Mouse (Mus musculus) forebrain, embryonic 11.5 days (tissue): ENCODE measurements around the gene Rgs12. TPM values are rescaled to one million over a fixed set of nuclear protein-coding genes. Genes with fewer than 3 reads are reported as not detected.

Experiments
- ATAC-seq: fragments of 200-750 bp; cut with Nextera tagmentation; replicated peaks from 2 replicates; pipeline ENCODE4 v1.8.0; 2017; ENCODE audit warnings: moderate TSS enrichment; ENCODE audit not compliant: low FRiP score
- DNase-seq: peaks from one replicate; pipeline ENCODE4 v3.0.0-alpha.2; 2017; ENCODE audit warnings: low spot score
- H3K27ac ChIP-seq: fragments of 300-500 bp; sonication (generic); 2 replicates; pipeline ENCODE4 v1.5.1; 2014; ENCODE audit warnings: low read depth, low read length
- H3K27me3 ChIP-seq: fragments of 300-500 bp; sonication (generic); 2 replicates; pipeline ENCODE4 v1.6.1; 2014; ENCODE audit warnings: mild to moderate bottlenecking, low read length, mixed read lengths; ENCODE audit not compliant: control insufficient read depth, insufficient read depth
- H3K36me3 ChIP-seq: fragments of 300-500 bp; sonication (generic); 2 replicates; pipeline ENCODE4 v1.6.1; 2014; ENCODE audit warnings: mild to moderate bottlenecking, low read length, moderate library complexity, mixed read lengths; ENCODE audit not compliant: control insufficient read depth, insufficient read depth
- H3K4me1 ChIP-seq: fragments of 300-500 bp; sonication (generic); replicated peaks from 2 replicates; pipeline ENCODE4 v1.6.1; 2014; ENCODE audit warnings: low read length, mixed read lengths; ENCODE audit not compliant: control insufficient read depth, insufficient read depth
- H3K4me2 ChIP-seq: fragments of 300-500 bp; sonication (generic); 2 replicates; pipeline ENCODE4 v1.6.1; 2014; ENCODE audit warnings: low read depth, mild to moderate bottlenecking, low read length, moderate library complexity, mixed read lengths; ENCODE audit not compliant: severe bottlenecking
- H3K4me3 ChIP-seq: fragments of 300-500 bp; sonication (generic); 2 replicates; pipeline ENCODE4 v1.5.1; 2014; ENCODE audit warnings: low read depth, low read length
- H3K9ac ChIP-seq: fragments of 300-500 bp; sonication (generic); 2 replicates; pipeline ENCODE4 v1.6.1; 2014; ENCODE audit warnings: low read length
- H3K9me3 ChIP-seq: fragments of 300-500 bp; sonication (generic); 2 replicates; pipeline ENCODE4 v1.6.1; 2016; ENCODE audit warnings: low read length, mixed read lengths; ENCODE audit not compliant: control insufficient read depth
- WGBS: fragments of 180-500 bp; shearing (Covaris S2); extraction: QIAGEN DNeasy Blood & Tissue Kit; methylation state at CpG from one replicate; pipeline ENCODE4 v1.1.7; 2014; 5-methylcytosine and 5-hydroxymethylcytosine counted together
- polyA plus RNA-seq: library from polyadenylated mRNA; unstranded; fragments of >200 nt; fragmentation: Nextera tagmentation; extraction: Ambion mirVana; gene quantifications from 2 replicates; pipeline ENCODE4 v1.2.1, GENCODE M21; 2014

The Rgs12 gene
- polyA plus RNA-seq, 1 experiment from 2014 or later = 55.9 TPM

- 2% methylated on average over 68 of the region's 74 CpGs for WGBS
- no peak within 1 kb of the TSS for H3K27ac ChIP-seq
Observed at GRCm38 (mm10) chr5:35056604-35057432, 107.6 kb downstream of the Rgs12 start, which contains the start of gene Dok7. Dok7 (plus strand) TSS chr5:35056766.

GRCm38 (mm10) chr5:35057582-35057981 is 108.3 kb downstream of the Rgs12 start:
- WGBS = 20% methylated on average over 4 of the region's 4 CpGs
- ATAC-seq (no peak), DNase-seq (no peak)
- H3K9ac ChIP-seq = no peak overlapping the region
- H3K4me1 ChIP-seq = no peaks in the 10 kb centered on the region
- peak overlapping the region; percentile 92 for H3K4me2 ChIP-seq
- no peak overlapping the region for H3K4me3 ChIP-seq
- H3K27ac ChIP-seq = no peak overlapping the region
- no peaks in the 10 kb centered on the region for H3K9me3 ChIP-seq
- H3K27me3 ChIP-seq = peaks cover 20% of the 10 kb centered on the region
- H3K36me3 ChIP-seq = no peaks in the 10 kb centered on the region

More at GRCm38 (mm10) chr5:35056604-35057432, 107.6 kb downstream of the Rgs12 start, which contains the start of gene Dok7:
- Histone ChIP-seq H3K9me3 (no peaks in the 10 kb centered on the region), H3K27me3 (peaks cover 20% of the 10 kb centered on the region), H3K4me2 (peak within 1 kb of the TSS; percentile 92), H3K36me3 (no peaks in the 10 kb centered on the region), H3K4me3 (peak within 1 kb of the TSS; percentile 48), H3K9ac (peak within 1 kb of the TSS; percentile 52), H3K4me1 (no peaks in the 10 kb centered on the region)
- peak; percentile 68 for DNase-seq
- peak; percentile 60 for ATAC-seq

- Histone ChIP-seq H3K4me2 (no peak overlapping the region), H3K27ac (no peak overlapping the region), H3K36me3 (no peaks in the 10 kb centered on the region), H3K9me3 (no peaks in the 10 kb centered on the region), H3K9ac (no peak overlapping the region), H3K4me1 (no peaks in the 10 kb centered on the region), H3K27me3 (peaks cover 20% of the 10 kb centered on the region), H3K4me3 (no peak overlapping the region)
- ATAC-seq (no peak), DNase-seq (no peak)
- 61% methylated on average over 1 of the region's 1 CpGs for WGBS
Observed at GRCm38 (mm10) chr5:35058216-35058615, 109.0 kb downstream of the Rgs12 start.

- ATAC-seq (no peak), DNase-seq (no peak)
- Histone ChIP-seq H3K27ac (no peak overlapping the region), H3K27me3 (peaks cover 20% of the 10 kb centered on the region), H3K9ac (no peak overlapping the region), H3K4me1 (no peaks in the 10 kb centered on the region), H3K9me3 (no peaks in the 10 kb centered on the region), H3K4me2 (no peak overlapping the region), H3K36me3 (no peaks in the 10 kb centered on the region), H3K4me3 (no peak overlapping the region)
- WGBS = 75% methylated on average over 3 of the region's 3 CpGs
Observed at GRCm38 (mm10) chr5:35060098-35060497, 110.9 kb downstream of the Rgs12 start.

- Histone ChIP-seq H3K4me2 (no peak overlapping the region), H3K9ac (no peak overlapping the region), H3K36me3 (no peaks in the 10 kb centered on the region), H3K27me3 (no peaks in the 10 kb centered on the region), H3K4me1 (no peaks in the 10 kb centered on the region), H3K9me3 (no peaks in the 10 kb centered on the region), H3K4me3 (no peak overlapping the region), H3K27ac (no peak overlapping the region)
- DNase-seq (no peak), ATAC-seq (no peak)
- WGBS = 88% methylated on average over 2 of the region's 2 CpGs
Observed at GRCm38 (mm10) chr5:35069841-35070240, 120.6 kb downstream of the Rgs12 start.

GRCm38 (mm10) chr5:35070314-35070713 is 121.1 kb downstream of the Rgs12 start:
- WGBS = 92% methylated on average over 8 of the region's 8 CpGs
- no peak overlapping the region for H3K27ac ChIP-seq
- no peak overlapping the region for H3K9ac ChIP-seq
- H3K36me3 ChIP-seq = no peaks in the 10 kb centered on the region
- no peak overlapping the region for H3K4me3 ChIP-seq
- DNase-seq (no peak), ATAC-seq (no peak)
- H3K9me3 ChIP-seq = no peaks in the 10 kb centered on the region
- H3K4me1 ChIP-seq = no peaks in the 10 kb centered on the region
- H3K4me2 ChIP-seq = no peak overlapping the region
- no peaks in the 10 kb centered on the region for H3K27me3 ChIP-seq

GRCm38 (mm10) chr5:35070953-35071352 is 121.7 kb downstream of the Rgs12 start:
- ATAC-seq (no peak), DNase-seq (no peak)
- Histone ChIP-seq H3K27me3 (no peaks in the 10 kb centered on the region), H3K4me2 (no peak overlapping the region), H3K4me1 (no peaks in the 10 kb centered on the region), H3K4me3 (no peak overlapping the region), H3K27ac (no peak overlapping the region), H3K9ac (no peak overlapping the region), H3K9me3 (no peaks in the 10 kb centered on the region), H3K36me3 (no peaks in the 10 kb centered on the region)
- 75% methylated on average over 7 of the region's 7 CpGs for WGBS

GRCm38 (mm10) chr5:35071855-35072254 is 122.6 kb downstream of the Rgs12 start:
- ATAC-seq (no peak), DNase-seq (no peak)
- no peak overlapping the region for H3K9ac ChIP-seq
- H3K36me3 ChIP-seq = no peaks in the 10 kb centered on the region
- H3K4me1 ChIP-seq = no peaks in the 10 kb centered on the region
- H3K4me3 ChIP-seq = no peak overlapping the region
- no peaks in the 10 kb centered on the region for H3K9me3 ChIP-seq
- no peak overlapping the region for H3K27ac ChIP-seq
- 92% methylated on average over 6 of the region's 6 CpGs for WGBS
- no peaks in the 10 kb centered on the region for H3K27me3 ChIP-seq
- H3K4me2 ChIP-seq = no peak overlapping the region

- no peaks in the 10 kb centered on the region for H3K4me1 ChIP-seq
- H3K9ac ChIP-seq = no peak overlapping the region
- H3K9me3 ChIP-seq = no peaks in the 10 kb centered on the region
- H3K27ac ChIP-seq = no peak overlapping the region
- no peaks in the 10 kb centered on the region for H3K36me3 ChIP-seq
- H3K4me3 ChIP-seq = no peak overlapping the region
- no peaks in the 10 kb centered on the region for H3K27me3 ChIP-seq
- no peak for ATAC-seq
- H3K4me2 ChIP-seq = no peak overlapping the region
- DNase-seq = no peak
- 88% methylated on average over 11 of the region's 11 CpGs for WGBS
Observed at GRCm38 (mm10) chr5:35073235-35073634, 124.0 kb downstream of the Rgs12 start.
